Mouse (Mus musculus) retina, postnatal 7 days (tissue): ENCODE measurements around the gene Olfr1326-ps1.

Experiments used
- DNase-seq: peaks from one replicate; pipeline ENCODE4 v3.0.0-alpha.2; 2012; ENCODE audit warnings: low read depth, low spot score

The Olfr1326-ps1 gene

DNA sequence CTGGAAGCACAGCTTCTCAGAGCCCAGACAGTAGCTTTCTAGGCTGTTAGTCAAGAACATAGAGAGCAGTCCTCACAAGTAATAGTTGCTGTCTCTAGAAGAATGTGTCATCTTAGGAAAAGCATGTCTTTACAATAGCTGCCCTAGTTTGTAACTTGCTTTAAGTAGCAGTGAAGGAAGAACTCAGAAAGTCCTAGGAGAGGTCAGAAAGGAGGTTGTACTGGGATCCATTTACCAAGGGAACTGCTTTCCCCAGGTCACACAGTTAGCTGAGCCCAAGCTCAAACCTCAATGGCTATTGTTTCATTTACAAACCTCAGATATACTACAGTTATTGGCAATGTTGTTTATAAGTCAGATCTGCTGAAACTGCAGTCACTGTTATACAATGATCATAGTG lies at the start of gene Olfr1326-ps1:
TSS of gene Olfr1326-ps1 (minus strand) at position 101 of the 400 bp plus-strand sequence.
- DNase-seq: no peak

DNA sequence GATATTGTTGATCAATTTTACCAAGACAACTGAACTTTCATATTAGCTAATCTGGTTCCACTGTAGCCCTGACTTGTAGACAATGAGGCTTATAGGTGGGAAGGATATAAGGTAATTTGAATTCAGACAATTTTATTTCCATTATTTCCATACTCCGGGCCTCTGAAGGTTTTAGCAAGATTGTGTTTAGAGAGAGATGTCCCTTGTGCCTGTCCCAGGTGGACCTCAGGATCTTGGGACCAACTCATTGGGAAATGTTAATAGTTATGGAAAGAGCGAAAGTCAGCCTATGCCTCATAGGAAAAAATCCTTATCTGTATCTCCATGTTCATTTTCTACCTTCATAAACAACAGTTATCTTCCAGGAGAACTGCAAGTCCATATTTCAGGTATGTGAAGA lies 17.7 kb upstream of the Olfr1326-ps1 start, which contains the start of gene Olfr1325:
TSS of gene Olfr1325 (plus strand) at position 301 of the 400 bp plus-strand sequence.
- no peak for DNase-seq
